Mouse (Mus musculus): ENCODE data around the gene Vipr2.

DNA sequence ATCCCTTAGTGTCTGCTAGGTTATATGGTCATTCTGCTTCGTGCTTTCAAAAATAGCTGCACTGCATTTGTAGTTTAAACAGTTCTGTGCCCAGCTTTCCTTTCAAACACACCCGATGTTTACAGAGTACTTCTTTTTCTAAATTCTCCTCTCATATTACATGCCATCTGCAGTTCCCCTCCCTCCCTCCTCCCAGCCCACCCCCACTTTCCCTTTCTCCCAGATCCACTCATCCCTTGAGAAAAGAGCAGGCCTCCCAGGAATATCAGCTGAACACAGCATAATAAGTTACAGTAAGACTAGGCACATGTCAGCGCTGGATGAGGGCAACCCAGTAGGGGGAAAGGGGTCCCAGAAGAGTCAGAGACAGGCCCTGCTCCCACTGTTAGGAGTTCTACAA lies 28.3 kb upstream of the Vipr2 start:
- no peak for TF ChIP-seq CTCF (IDR thresholded peaks at IDR 0.05; ENCODE audit: control insufficient read depth, insufficient read depth, insufficient read length)
- TF ChIP-seq CEBPB (IDR thresholded peaks at IDR 0.05; ENCODE audit: low read depth), result no peak
- TF ChIP-seq FOSL1 (IDR thresholded peaks at IDR 0.05; ENCODE audit: insufficient read depth, low read length, poor library complexity, severe bottlenecking), result no peak
- no peak for TF ChIP-seq MAX (IDR thresholded peaks at IDR 0.05)

All from C2C12 (cell line).